Comparison of ENCODE assay signal across 24 mouse cellular contexts in genomic region chr4:105156281-105156680, GRCm38 (mm10). TPM values are rescaled to one million over a fixed set of nuclear protein-coding genes. Genes with fewer than 3 reads are reported as not detected.
A peak's percentile ranks its signal among the peaks of the same experiment; 100 is the strongest.
DNase-seq lines count a peak whose midpoint lies in the region; ATAC-seq lines count a peak whose summit lies in the region.
"Had no signal": no experiment of that assay in that cellular context is flagged by ENCODE, and none has a peak within 500 bp of the region (broad histone marks: within the 10 kb centered on the region; RNA-seq: fewer than 3 reads in every experiment).

No protein-coding gene starts in this region.

- H3K9ac ChIP-seq in forebrain, embryonic 14.5 days (ENCODE audit: low read length) = no peak overlapping the region
- H3K9ac ChIP-seq in hindbrain, embryonic 13.5 days = no peak overlapping the region
- no peak overlapping the region for H3K9ac ChIP-seq in hindbrain, embryonic 11.5 days (ENCODE audit: low read depth, low read length)
- H3K9ac ChIP-seq in midbrain, embryonic 12.5 days (replicated peaks) = no peak overlapping the region
- no peak overlapping the region for H3K9ac ChIP-seq in midbrain, embryonic 11.5 days (ENCODE audit: low read length)
- H3K9ac ChIP-seq: embryonic facial prominence, embryonic 13.5 days; forebrain, postnatal 0 days; limb, embryonic 15.5 days had no signal

- ATAC-seq in forebrain, embryonic 14.5 days = no peak
- no peak for ATAC-seq in hindbrain, embryonic 13.5 days (ENCODE audit: low FRiP score)
- no peak for ATAC-seq in hindbrain, embryonic 11.5 days (ENCODE audit: low FRiP score)
- ATAC-seq in midbrain, embryonic 12.5 days (ENCODE audit: low FRiP score, low read depth) = no peak
- no peak for ATAC-seq in midbrain, embryonic 11.5 days (ENCODE audit: low FRiP score)

- peaks cover 8% of the 10 kb centered on the region; the same call in 1 of the 2 replicates for H3K27me3 ChIP-seq in forebrain, embryonic 10.5 days (ENCODE audit: poor library complexity, severe bottlenecking)
- H3K27me3 ChIP-seq in forebrain, embryonic 14.5 days (replicated peaks; ENCODE audit: control insufficient read depth, insufficient read depth, low read length) = no peaks in the 10 kb centered on the region
- 0 out of 2 replicates have a peak, but pooled peaks cover 3% of the 10 kb centered on the region for H3K27me3 ChIP-seq in hindbrain, embryonic 13.5 days
- H3K27me3 ChIP-seq in hindbrain, embryonic 11.5 days (ENCODE audit: control insufficient read depth, insufficient read depth, low read length) = no peaks in the 10 kb centered on the region
- H3K27me3 ChIP-seq in midbrain, embryonic 12.5 days = no peaks in the 10 kb centered on the region
- no peaks in the 10 kb centered on the region for H3K27me3 ChIP-seq in midbrain, embryonic 11.5 days (ENCODE audit: control insufficient read depth, insufficient read depth, low read length)
- peaks cover 6% of the 10 kb centered on the region; the same call in 1 of the 2 replicates for H3K27me3 ChIP-seq in limb, embryonic 10.5 days (ENCODE audit: low read depth, poor library complexity, severe bottlenecking)
- H3K27me3 ChIP-seq: embryonic facial prominence, embryonic 13.5 days; limb, embryonic 15.5 days had no signal

- H3K4me1 ChIP-seq in forebrain, embryonic 10.5 days = peaks cover 40% of the 10 kb centered on the region
- no peaks in the 10 kb centered on the region for H3K4me1 ChIP-seq in forebrain, embryonic 14.5 days (ENCODE audit: control insufficient read depth, insufficient read depth, low read length)
- H3K4me1 ChIP-seq in hindbrain, embryonic 13.5 days (replicated peaks) = peaks cover 26% of the 10 kb centered on the region
- peaks cover 3% of the 10 kb centered on the region; the same call in 1 of the 2 replicates for H3K4me1 ChIP-seq in hindbrain, embryonic 11.5 days (replicated peaks; ENCODE audit: control insufficient read depth, insufficient read depth, low read length)
- peaks cover 20% of the 10 kb centered on the region for H3K4me1 ChIP-seq in midbrain, embryonic 12.5 days
- H3K4me1 ChIP-seq in midbrain, embryonic 11.5 days (ENCODE audit: control insufficient read depth, insufficient read depth, low read length) = peaks cover 8% of the 10 kb centered on the region
- peaks cover 53% of the 10 kb centered on the region for H3K4me1 ChIP-seq in limb, embryonic 10.5 days

- H3K4me3 ChIP-seq in forebrain, embryonic 10.5 days = peak overlapping the region; percentile 87; the same call in 1 of the 2 replicates
- no peak overlapping the region for H3K4me3 ChIP-seq in forebrain, embryonic 14.5 days (ENCODE audit: low read depth, low read length)
- no peak overlapping the region for H3K4me3 ChIP-seq in hindbrain, embryonic 13.5 days
- no peak overlapping the region for H3K4me3 ChIP-seq in hindbrain, embryonic 11.5 days (ENCODE audit: low read depth, low read length)
- H3K4me3 ChIP-seq in midbrain, embryonic 12.5 days = no peak overlapping the region
- H3K4me3 ChIP-seq in midbrain, embryonic 11.5 days (ENCODE audit: low read depth, low read length) = no peak overlapping the region
- H3K4me3 ChIP-seq in limb, embryonic 10.5 days = no peak overlapping the region
- H3K4me3 ChIP-seq: erythroblast, embryonic 14.5 days had no signal

- no peak for DNase-seq in forebrain, embryonic 10.5 days (ENCODE audit: extremely low spot score, low spot score)
- no peak for DNase-seq in forebrain, embryonic 14.5 days (ENCODE audit: low spot score)
- no peak for DNase-seq in hindbrain, embryonic 11.5 days (ENCODE audit: low spot score)
- no peak for DNase-seq in midbrain, embryonic 11.5 days (ENCODE audit: low spot score, missing footprints)
- DNase-seq in limb, embryonic 10.5 days (ENCODE audit: low spot score) = no peak
- no peak for DNase-seq in lung, postnatal 25 days (ENCODE audit: low spot score)
- DNase-seq: adrenal gland, postnatal 14 days; cerebellum, adult 2 months; cerebellum, postnatal 25 days; forebrain, postnatal 0 days; gastrocnemius, postnatal 14 days; heart, adult 18-20 months; kidney, adult 11 months; layer of hippocampus, adult 9-11 months; thymus, adult 2 months; thymus, postnatal 4 days had no signal

- WGBS in forebrain, embryonic 10.5 days = 81% methylated on average over 7 of the region's 7 CpGs
- 78% methylated on average over 7 of the region's 7 CpGs for WGBS in forebrain, embryonic 14.5 days
- WGBS in hindbrain, embryonic 13.5 days = 70% methylated on average over 7 of the region's 7 CpGs
- 86% methylated on average over 6 of the region's 7 CpGs for WGBS in hindbrain, embryonic 11.5 days
- 86% methylated on average over 7 of the region's 7 CpGs for WGBS in midbrain, embryonic 12.5 days
- 82% methylated on average over 7 of the region's 7 CpGs for WGBS in midbrain, embryonic 11.5 days
- WGBS in limb, embryonic 10.5 days = 80% methylated on average over 7 of the region's 7 CpGs

- H3K36me3 ChIP-seq in forebrain, embryonic 10.5 days (replicated peaks) = peaks cover 9% of the 10 kb centered on the region
- H3K36me3 ChIP-seq in forebrain, embryonic 14.5 days (ENCODE audit: control insufficient read depth, insufficient read depth, low read length) = no peaks in the 10 kb centered on the region
- no peaks in the 10 kb centered on the region; the same call in 1 of the 2 replicates for H3K36me3 ChIP-seq in hindbrain, embryonic 13.5 days
- H3K36me3 ChIP-seq in hindbrain, embryonic 11.5 days (ENCODE audit: control insufficient read depth, insufficient read depth, low read length) = no peaks in the 10 kb centered on the region
- 0 out of 2 replicates have a peak, but pooled peaks cover 6% of the 10 kb centered on the region for H3K36me3 ChIP-seq in midbrain, embryonic 12.5 days
- no peaks in the 10 kb centered on the region for H3K36me3 ChIP-seq in midbrain, embryonic 11.5 days (ENCODE audit: control insufficient read depth, insufficient read depth, low read length)
- peaks cover 9% of the 10 kb centered on the region for H3K36me3 ChIP-seq in limb, embryonic 10.5 days
- H3K36me3 ChIP-seq: limb, embryonic 15.5 days had no signal

- H3K9me3 ChIP-seq in forebrain, embryonic 10.5 days = no peaks in the 10 kb centered on the region
- no peaks in the 10 kb centered on the region for H3K9me3 ChIP-seq in forebrain, embryonic 14.5 days (replicated peaks; ENCODE audit: control insufficient read depth, low read length)
- H3K9me3 ChIP-seq in hindbrain, embryonic 13.5 days = no peaks in the 10 kb centered on the region
- H3K9me3 ChIP-seq in hindbrain, embryonic 11.5 days (ENCODE audit: control insufficient read depth, low read length) = no peaks in the 10 kb centered on the region
- no peaks in the 10 kb centered on the region for H3K9me3 ChIP-seq in midbrain, embryonic 12.5 days
- no peaks in the 10 kb centered on the region for H3K9me3 ChIP-seq in midbrain, embryonic 11.5 days (ENCODE audit: control insufficient read depth, low read length)
- no peaks in the 10 kb centered on the region for H3K9me3 ChIP-seq in limb, embryonic 10.5 days (replicated peaks)
- H3K9me3 ChIP-seq: embryonic facial prominence, embryonic 13.5 days; limb, embryonic 15.5 days had no signal

- H3K4me2 ChIP-seq in forebrain, embryonic 14.5 days (ENCODE audit: low read length) = no peak overlapping the region
- H3K4me2 ChIP-seq in hindbrain, embryonic 13.5 days = peak overlapping the region; percentile 89; the same call in 1 of the 2 replicates
- no peak overlapping the region for H3K4me2 ChIP-seq in hindbrain, embryonic 11.5 days (replicated peaks; ENCODE audit: low read depth, low read length)
- H3K4me2 ChIP-seq in midbrain, embryonic 12.5 days (replicated peaks) = no peak overlapping the region
- no peak overlapping the region for H3K4me2 ChIP-seq in midbrain, embryonic 11.5 days

- H3K27ac ChIP-seq in forebrain, embryonic 10.5 days = peak overlapping the region; percentile 98
- H3K27ac ChIP-seq in forebrain, embryonic 14.5 days (ENCODE audit: low read depth, low read length) = no peak overlapping the region
- H3K27ac ChIP-seq in hindbrain, embryonic 13.5 days = no peak overlapping the region
- H3K27ac ChIP-seq in hindbrain, embryonic 11.5 days (ENCODE audit: low read depth, low read length) = no peak overlapping the region
- 0 out of 2 replicates have a peak overlapping the region, but pooled peaks have one; percentile 93 for H3K27ac ChIP-seq in midbrain, embryonic 12.5 days (replicated peaks)
- H3K27ac ChIP-seq in midbrain, embryonic 11.5 days (ENCODE audit: low read depth, low read length) = no peak overlapping the region
- peak overlapping the region; percentile 67 for H3K27ac ChIP-seq in limb, embryonic 10.5 days
- H3K27ac ChIP-seq: embryonic facial prominence, embryonic 13.5 days; left cerebral cortex, adult 2 months; limb, embryonic 15.5 days; macrophage; stomach, postnatal 0 days had no signal

RNA-seq across cellular contexts. Expression of gene Plpp3, which starts 0.9 kb away (rescaled TPM):
- 57.2 and 59.4 TPM in 2 replicates for polyA plus RNA-seq in forebrain, embryonic 10.5 days (2016; fragmentation: Nextera tagmentation; extraction: Ambion mirVana)
- polyA plus RNA-seq in forebrain, embryonic 14.5 days (2014; fragmentation: Nextera tagmentation; extraction: Ambion mirVana) = 48.6 and 50.8 TPM in 2 replicates
- 79.0 and 81.9 TPM in 2 replicates for polyA plus RNA-seq in hindbrain, embryonic 13.5 days (2015; fragmentation: Nextera tagmentation; extraction: Ambion mirVana)
- 51.1 and 52.7 TPM in 2 replicates for polyA plus RNA-seq in hindbrain, embryonic 11.5 days (2014; fragmentation: Nextera tagmentation; extraction: Ambion mirVana)
- polyA plus RNA-seq in midbrain, embryonic 12.5 days (2016; fragmentation: Nextera tagmentation; extraction: Ambion mirVana) = 57.7 and 66.4 TPM in 2 replicates
- polyA plus RNA-seq in midbrain, embryonic 11.5 days (2014; fragmentation: Nextera tagmentation; extraction: Ambion mirVana) = 46.3 and 47.0 TPM in 2 replicates
- 58.9 and 75.2 TPM in 2 replicates for polyA plus RNA-seq in limb, embryonic 10.5 days (2016; fragmentation: Nextera tagmentation; extraction: Ambion mirVana)

RNA-seq across cellular contexts. Expression of gene Prkaa2, which starts 46.6 kb away (rescaled TPM):
- 1.2 and 1.7 TPM in 2 replicates for polyA plus RNA-seq in forebrain, embryonic 10.5 days (2016; fragmentation: Nextera tagmentation; extraction: Ambion mirVana)
- polyA plus RNA-seq in forebrain, embryonic 14.5 days (2014; fragmentation: Nextera tagmentation; extraction: Ambion mirVana) = 9.8 and 12.8 TPM in 2 replicates
- polyA plus RNA-seq in hindbrain, embryonic 13.5 days (2015; fragmentation: Nextera tagmentation; extraction: Ambion mirVana) = 11.5 and 11.9 TPM in 2 replicates
- polyA plus RNA-seq in hindbrain, embryonic 11.5 days (2014; fragmentation: Nextera tagmentation; extraction: Ambion mirVana) = 5.0 TPM in 2 replicates
- polyA plus RNA-seq in midbrain, embryonic 12.5 days (2016; fragmentation: Nextera tagmentation; extraction: Ambion mirVana) = 6.2 TPM in 2 replicates
- 3.7 and 4.4 TPM in 2 replicates for polyA plus RNA-seq in midbrain, embryonic 11.5 days (2014; fragmentation: Nextera tagmentation; extraction: Ambion mirVana)
- 0.36 and 0.39 TPM in 2 replicates for polyA plus RNA-seq in limb, embryonic 10.5 days (2016; fragmentation: Nextera tagmentation; extraction: Ambion mirVana)
- polyA plus RNA-seq: erythroblast, embryonic 14.5 days had no signal

Comparison
In these comparisons a context has a peak if more than half of its experiments do, and no peak if none do; other contexts are left out.
1. H3K27ac ChIP-seq: peak in forebrain, embryonic 10.5 days (single experiment), midbrain, embryonic 12.5 days (single experiment) and limb, embryonic 10.5 days (single experiment); none in forebrain, embryonic 14.5 days (single experiment), hindbrain, embryonic 13.5 days (single experiment), hindbrain, embryonic 11.5 days (single experiment) and midbrain, embryonic 11.5 days (single experiment).